Mouse (Mus musculus): ENCODE data around the gene Erich4. TPM values are rescaled to one million over a fixed set of nuclear protein-coding genes. Genes with fewer than 3 reads are reported as not detected.

Erich4 gene
- polyA plus RNA-seq (2012; rRNA removed) = 0.65 and 1.7 TPM in 2 replicates

DNA sequence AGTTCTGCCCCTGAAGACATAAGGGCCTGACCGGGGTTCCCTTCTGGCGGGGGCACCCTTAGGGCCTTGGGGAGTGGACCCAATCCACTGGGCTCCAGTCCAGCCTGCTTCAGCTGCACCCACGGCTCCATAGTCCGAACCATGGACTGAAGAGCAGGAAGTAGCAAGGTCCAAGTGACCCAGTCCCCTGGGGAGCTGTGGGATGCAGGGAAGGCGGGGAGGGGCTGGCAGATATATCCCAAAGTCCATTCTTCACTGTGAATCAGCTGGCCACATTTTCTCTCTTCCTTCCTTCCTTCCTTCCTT, at the start of gene Erich4:
Erich4 (minus strand) TSS at position 187 of the 306 bp plus-strand sequence.

DNA sequence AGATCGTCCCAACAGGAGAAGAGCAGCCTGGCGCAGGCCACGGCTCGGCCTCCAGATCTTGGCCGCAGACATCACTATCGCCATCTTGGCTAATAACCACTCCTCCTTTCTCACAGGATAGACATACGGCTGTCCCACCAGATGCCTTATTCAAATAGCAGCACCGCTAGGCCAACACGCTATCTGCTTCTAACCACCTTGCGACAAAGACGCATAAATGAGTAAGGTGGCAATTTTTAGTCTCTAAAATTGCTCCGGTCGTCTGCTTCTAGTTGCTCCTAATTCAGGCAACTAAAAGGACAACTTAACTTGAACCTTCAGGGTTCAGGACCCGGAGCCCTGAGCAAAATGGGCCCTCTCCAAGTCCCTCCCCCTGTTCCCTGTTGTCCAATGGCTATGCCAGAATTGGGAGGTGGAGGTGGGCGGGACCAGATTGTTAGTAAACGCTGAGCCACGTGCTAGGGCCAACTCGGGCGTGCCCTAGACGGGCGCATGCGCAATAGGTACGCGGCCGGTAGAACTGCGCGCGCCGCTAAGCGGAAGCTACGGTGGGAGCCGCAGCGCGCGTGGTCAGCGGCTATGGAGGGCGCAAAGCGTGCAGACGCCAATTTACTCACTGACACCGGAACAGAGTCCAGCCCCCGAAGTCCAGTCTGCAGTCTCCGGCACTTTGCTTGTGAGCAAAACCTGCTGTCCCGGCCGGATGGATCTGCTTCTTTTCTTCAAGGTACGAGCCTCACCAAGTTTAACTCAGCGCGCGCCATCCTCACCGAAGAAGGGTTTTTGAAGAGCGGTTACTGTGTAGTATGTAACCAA, 43.2 kb upstream of the Erich4 start, which contains the start of the genes Bckdha and Exosc5:
Bckdha (minus strand) TSS at position 325 of the 816 bp plus-strand sequence.
Exosc5 (plus strand) TSS at position 508 of the 816 bp plus-strand sequence.

DNA sequence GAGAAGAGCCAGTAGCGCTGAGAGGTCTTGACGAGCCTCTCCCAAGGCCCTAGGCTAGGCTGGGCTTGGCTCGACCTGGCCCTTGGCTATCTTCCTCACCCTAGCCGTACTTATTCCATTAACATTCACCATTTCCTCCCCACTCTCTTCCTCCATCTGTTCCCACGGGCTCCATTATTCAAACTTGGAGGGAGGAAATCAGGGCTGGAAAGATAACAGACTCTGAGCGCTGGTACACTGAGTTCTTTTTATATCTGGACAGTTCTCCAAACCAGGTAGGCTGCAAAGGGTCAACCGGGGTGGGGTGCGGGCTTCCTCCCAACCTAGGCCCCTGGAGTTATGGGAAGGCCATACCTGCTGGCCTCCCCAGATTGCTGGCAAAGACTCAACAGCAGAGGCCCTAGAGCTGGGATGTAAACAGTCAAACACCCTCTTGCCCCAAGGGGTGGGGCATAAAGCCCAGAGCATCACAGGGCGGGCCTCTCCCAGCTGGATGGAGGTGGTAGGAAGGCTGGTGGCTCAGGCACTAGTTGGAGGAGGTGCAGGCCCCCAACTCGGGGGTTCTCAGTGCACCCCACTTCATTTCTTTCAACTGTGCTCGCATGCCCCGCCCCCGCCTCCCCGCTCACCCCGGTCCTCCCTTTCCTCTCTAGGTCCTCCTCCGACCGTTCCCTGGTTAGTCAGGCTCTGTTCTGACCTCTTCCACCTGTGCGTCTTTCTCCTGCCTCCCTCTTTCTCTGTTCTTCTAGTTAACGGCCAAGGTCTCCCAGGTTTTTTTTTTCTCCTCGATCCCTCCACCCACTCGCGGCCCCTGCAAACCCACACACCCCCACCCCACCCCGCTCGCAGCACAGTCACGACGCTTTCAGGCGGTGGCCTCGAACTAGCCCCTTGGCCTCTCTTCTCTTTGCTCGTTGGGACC, 11.1 kb upstream of the Erich4 start, which contains the start of gene B3gnt8:
B3gnt8 (plus strand) TSS at position 146 of the 922 bp plus-strand sequence.

DNA sequence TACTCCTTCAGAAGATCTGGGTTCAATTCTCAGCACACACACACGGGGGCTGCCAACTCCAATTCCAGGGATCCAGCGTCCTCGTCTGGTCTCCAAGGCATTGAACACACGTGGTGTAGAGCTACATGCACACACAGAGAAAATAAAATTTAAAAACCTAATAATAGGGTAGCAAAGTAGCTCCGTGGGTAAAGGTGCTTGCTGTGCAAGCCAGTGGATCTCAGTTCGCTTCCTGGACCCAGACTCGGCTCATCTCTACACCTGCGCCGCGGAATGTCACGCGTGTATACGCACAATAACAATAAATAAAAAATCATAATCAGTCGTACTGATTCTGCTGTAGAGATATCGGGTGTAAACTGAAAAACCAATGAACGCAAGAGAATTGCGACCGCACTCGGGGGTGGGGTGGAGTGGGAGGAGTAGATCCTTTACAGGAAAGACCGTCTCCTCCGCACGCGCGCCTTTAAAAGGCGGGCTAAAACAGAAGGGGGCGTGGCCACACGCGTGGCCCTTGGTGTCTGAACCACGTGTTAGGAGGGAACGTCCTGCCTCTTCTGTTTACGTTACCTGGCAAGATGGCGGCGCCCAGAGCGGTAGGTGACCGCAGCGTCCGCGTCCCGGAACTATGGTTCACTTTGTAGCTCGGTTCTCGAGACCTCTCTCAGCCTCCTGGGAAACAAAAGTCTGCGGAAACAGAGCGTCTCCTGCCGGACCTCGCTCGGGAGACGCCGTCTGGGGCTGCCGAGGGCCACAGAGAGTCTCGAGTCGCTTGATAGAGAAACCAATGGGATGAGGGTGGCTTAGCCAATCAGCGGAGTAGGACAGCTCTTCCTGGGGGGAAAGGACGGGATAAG, 3.4 kb upstream of the Erich4 start, which contains the start of gene Dmac2:
Dmac2 (plus strand) TSS at position 550 of the 857 bp plus-strand sequence.

Other genes with a start within 250 kb of the Erich4 start
- gene Cnfn, start 246.2 kb downstream of the Erich4 start, polyA plus RNA-seq (2012; rRNA removed) = 0.77 TPM in 1 of 2 replicates, not detected in the other
- gene Lipe, start 217.2 kb downstream of the Erich4 start, polyA plus RNA-seq (2012; rRNA removed) = 26.7 and 33.9 TPM in 2 replicates
- gene Cxcl17, start 203.0 kb downstream of the Erich4 start, polyA plus RNA-seq (2012; rRNA removed) = not detected in 2 replicates
- 822 and 1,160 TPM in 2 replicates for gene Ceacam1, start 138.3 kb downstream of the Erich4 start, polyA plus RNA-seq (2012; rRNA removed)
- gene Ceacam2, start 76.0 kb downstream of the Erich4 start, polyA plus RNA-seq (2012; rRNA removed) = 1.6 and 2.0 TPM in 2 replicates
- 86.7 and 94.4 TPM in 2 replicates for gene Dmac2, start 3.5 kb upstream of the Erich4 start, polyA plus RNA-seq (2012; rRNA removed)
- 14.8 and 18.0 TPM in 2 replicates for gene B3gnt8, start 10.8 kb upstream of the Erich4 start, polyA plus RNA-seq (2012; rRNA removed)
- gene Bckdha, start 43.1 kb upstream of the Erich4 start, polyA plus RNA-seq (2012; rRNA removed) = 124 and 131 TPM in 2 replicates
- gene Exosc5, start 43.3 kb upstream of the Erich4 start, polyA plus RNA-seq (2012; rRNA removed) = 73.3 and 77.2 TPM in 2 replicates
- gene Tmem91, start 59.3 kb upstream of the Erich4 start, polyA plus RNA-seq (2012; rRNA removed) = 0.58 and 1.6 TPM in 2 replicates
- 31.8 and 42.8 TPM in 2 replicates for gene B9d2, start 64.9 kb upstream of the Erich4 start, polyA plus RNA-seq (2012; rRNA removed)
- gene Tgfb1, start 71.1 kb upstream of the Erich4 start, polyA plus RNA-seq (2012; rRNA removed) = 19.2 and 29.7 TPM in 2 replicates
- 73.4 and 84.1 TPM in 2 replicates for gene Ccdc97, start 103.2 kb upstream of the Erich4 start, polyA plus RNA-seq (2012; rRNA removed)
- 46.5 and 50.5 TPM in 2 replicates for gene Hnrnpul1, start 138.9 kb upstream of the Erich4 start, polyA plus RNA-seq (2012; rRNA removed)
- 49.2 and 52.7 TPM in 2 replicates for gene Axl, start 172.8 kb upstream of the Erich4 start, polyA plus RNA-seq (2012; rRNA removed)
- gene Cyp2s1, start 201.0 kb upstream of the Erich4 start, polyA plus RNA-seq (2012; rRNA removed) = 83.9 and 93.4 TPM in 2 replicates